Comparison of ENCODE assay signal across 8 mouse cellular contexts in genomic region chrX:75382195-75382771, GRCm38 (mm10). TPM values are rescaled to one million over a fixed set of nuclear protein-coding genes. Genes with fewer than 3 reads are reported as not detected.
A peak's percentile ranks its signal among the peaks of the same experiment; 100 is the strongest.
DNase-seq lines count a peak whose midpoint lies in the region; ATAC-seq lines count a peak whose summit lies in the region.

TSS of gene Fundc2 (plus strand) at chrX:75382399.
TSS of gene F8 (minus strand) at chrX:75382615.

- H3K9ac ChIP-seq in hindbrain, embryonic 14.5 days = peak within 1 kb of the TSS; percentile 74

- H3K4me3 ChIP-seq in hindbrain, embryonic 14.5 days (replicated peaks; ENCODE audit: low read length) = peak within 1 kb of the TSS; percentile 57

- peak within 1 kb of the TSS; percentile 52 for H3K4me2 ChIP-seq in hindbrain, embryonic 14.5 days (replicated peaks)

- H3K36me3 ChIP-seq in hindbrain, embryonic 14.5 days (replicated peaks; ENCODE audit: control insufficient read depth, insufficient read depth) = no peaks in the 10 kb centered on the region

- no peaks in the 10 kb centered on the region for H3K9me3 ChIP-seq in hindbrain, embryonic 14.5 days (ENCODE audit: control insufficient read depth, low read length)

- no peaks in the 10 kb centered on the region for H3K4me1 ChIP-seq in hindbrain, embryonic 14.5 days (replicated peaks; ENCODE audit: control insufficient read depth, insufficient read depth, low read length)

- DNase-seq in T-cell, adult 2 months (ENCODE audit: low spot score) = peak; percentile 75
- peak; percentile 62 to 88 for DNase-seq in cerebellum, postnatal 25 days
- peak; percentile 6 to 32 for DNase-seq in frontal cortex, postnatal 25 days (ENCODE audit: low spot score in 2 of 2)
- DNase-seq in hindbrain, embryonic 14.5 days (ENCODE audit: low spot score) = peak; percentile 68
- DNase-seq in layer of hippocampus, postnatal 25 days (ENCODE audit: extremely low spot score in 1 of 2, low spot score in 1 of 2) = peak; percentile 21 to 27
- peak; percentile 77 for DNase-seq in lung, postnatal 14 days
- peak; percentile 65 for DNase-seq in retina, adult 2 months (ENCODE audit: low read depth, low spot score)
- DNase-seq in thymus, postnatal 25 days = peak; percentile 74

- ATAC-seq in hindbrain, embryonic 14.5 days (ENCODE audit: low FRiP score) = peak; percentile 97

- no peaks in the 10 kb centered on the region for H3K27me3 ChIP-seq in hindbrain, embryonic 14.5 days (ENCODE audit: control insufficient read depth, insufficient read depth, low read length)

- 16% methylated on average over 22 of the region's 25 CpGs for WGBS in hindbrain, embryonic 14.5 days

- H3K27ac ChIP-seq in hindbrain, embryonic 14.5 days = peak within 1 kb of the TSS; percentile 82

RNA-seq across cellular contexts. Expression of gene Fundc2, which starts in this region (rescaled TPM):
- polyA plus RNA-seq in hindbrain, embryonic 14.5 days (2014; fragmentation: Nextera tagmentation; extraction: Ambion mirVana) = 37.4 and 42.3 TPM in 2 replicates
- 10 to 100 TPM; 40.8 to 54.5 TPM for total RNA-seq in layer of hippocampus, postnatal 25 days (2021)

RNA-seq across cellular contexts. Expression of gene F8, which starts in this region (rescaled TPM):
- 2.4 and 2.8 TPM in 2 replicates for polyA plus RNA-seq in hindbrain, embryonic 14.5 days (2014; fragmentation: Nextera tagmentation; extraction: Ambion mirVana)
- total RNA-seq in layer of hippocampus, postnatal 25 days (2021) = 1 to 10 TPM; 2.4 to 2.7 TPM

Comparison
In these comparisons a context has a peak if more than half of its experiments do, and no peak if none do; other contexts are left out.
1. Peak in every context shown above with its lines: DNase-seq, ATAC-seq, H3K4me3 ChIP-seq and H3K27ac ChIP-seq.
2. DNase-seq: peak in every context shown above with its lines; median percentile 77 in lung, postnatal 14 days; 75 in T-cell, adult 2 months; 75 in cerebellum, postnatal 25 days; 74 in thymus, postnatal 25 days; 68 in hindbrain, embryonic 14.5 days; 65 in retina, adult 2 months; 24 in layer of hippocampus, postnatal 25 days; 19 in frontal cortex, postnatal 25 days.